Mouse (Mus musculus) gastrocnemius, adult 18-20 months (tissue): ENCODE data around the gene Hoxa5. TPM values are rescaled to one million over a fixed set of nuclear protein-coding genes. Genes with fewer than 3 reads are reported as not detected.
A peak's percentile ranks its signal among the peaks of the same experiment; 100 is the strongest.

Experiments
- DNase-seq: peaks from one replicate; pipeline ENCODE4 v3.0.0; 2021; ENCODE audit warnings: low spot score
- total RNA-seq, 2 experiments: library from RNA; stranded (reverse); gene quantifications; 2 replicates each; pipeline ENCODE4 v1.2.3; 2021

The Hoxa5 gene
- total RNA-seq, 2 experiments from 2014 or later = 2.0 to 2.1 TPM

DNA sequence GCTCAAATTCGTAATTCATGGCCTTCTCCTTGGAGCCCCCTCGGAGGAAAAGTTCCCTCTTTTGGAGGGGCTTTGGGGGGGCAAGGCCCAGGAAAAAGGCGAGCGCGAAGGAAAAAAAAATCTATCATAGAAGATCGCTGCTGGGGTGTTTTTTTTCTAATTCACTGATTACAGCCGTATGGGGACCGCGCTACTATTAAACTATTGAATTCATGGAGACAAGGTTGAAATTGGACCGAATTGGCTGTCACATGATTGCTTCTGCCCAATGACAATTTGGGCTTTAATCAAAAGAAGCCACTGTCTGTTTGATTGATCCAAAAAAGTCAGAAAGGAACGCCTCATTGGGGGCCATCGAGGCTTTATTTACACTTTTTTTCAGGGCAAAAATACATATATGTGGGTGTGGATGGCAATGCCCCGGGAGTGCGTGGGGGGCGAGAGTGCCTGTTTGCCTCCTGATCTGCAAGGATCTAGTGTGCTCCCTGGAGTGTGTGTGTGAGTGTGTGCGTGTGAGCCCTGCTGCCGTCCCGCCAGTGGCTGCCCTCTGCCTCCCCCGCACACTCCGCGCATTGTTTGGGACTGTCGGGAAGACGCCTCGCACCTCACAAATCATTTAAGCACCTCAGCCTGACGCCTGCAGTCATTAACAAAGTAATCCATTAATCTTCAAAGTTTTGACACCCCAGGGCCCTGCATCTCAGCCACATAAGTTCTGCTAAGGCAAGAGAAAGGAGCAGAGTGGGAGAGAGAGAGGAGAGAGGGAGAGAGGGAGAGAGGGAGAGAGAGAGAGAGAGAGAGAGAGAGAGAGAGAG lies 39.6 kb downstream of the Hoxa5 start, which contains the start of gene Hoxa2:
Gene Hoxa2 (minus strand): TSS at position 206 of the 815 bp plus-strand sequence.
- no peak for DNase-seq

DNA sequence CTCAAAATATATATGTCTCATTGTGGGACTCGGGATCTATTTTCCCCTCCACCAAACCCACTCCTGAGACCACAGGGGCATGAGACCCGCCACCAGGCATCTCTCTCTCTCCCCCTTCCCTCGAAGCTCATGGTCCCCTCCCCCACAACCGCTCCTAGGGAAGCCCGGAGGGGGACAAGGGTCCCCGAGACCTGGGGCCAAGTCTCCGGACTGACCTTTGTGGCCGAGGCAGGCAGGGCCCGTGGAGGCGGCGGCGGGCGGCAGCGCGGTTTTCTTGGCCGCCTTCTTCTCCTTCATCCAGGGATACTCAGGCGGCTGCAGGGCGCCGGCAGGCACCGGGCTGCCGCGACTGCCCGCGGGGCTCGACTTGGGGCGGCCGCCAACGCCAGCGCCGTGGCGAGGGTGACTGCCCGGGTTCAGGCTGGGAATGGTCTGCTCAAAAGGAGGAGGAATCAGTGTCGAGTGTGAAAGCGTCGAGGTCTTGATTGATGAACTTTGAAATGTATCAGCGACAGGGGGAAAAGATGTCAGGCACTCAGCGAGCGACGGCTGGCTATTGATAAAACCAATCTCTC lies 40.2 kb downstream of the Hoxa5 start:
- DNase-seq = no peak

DNA sequence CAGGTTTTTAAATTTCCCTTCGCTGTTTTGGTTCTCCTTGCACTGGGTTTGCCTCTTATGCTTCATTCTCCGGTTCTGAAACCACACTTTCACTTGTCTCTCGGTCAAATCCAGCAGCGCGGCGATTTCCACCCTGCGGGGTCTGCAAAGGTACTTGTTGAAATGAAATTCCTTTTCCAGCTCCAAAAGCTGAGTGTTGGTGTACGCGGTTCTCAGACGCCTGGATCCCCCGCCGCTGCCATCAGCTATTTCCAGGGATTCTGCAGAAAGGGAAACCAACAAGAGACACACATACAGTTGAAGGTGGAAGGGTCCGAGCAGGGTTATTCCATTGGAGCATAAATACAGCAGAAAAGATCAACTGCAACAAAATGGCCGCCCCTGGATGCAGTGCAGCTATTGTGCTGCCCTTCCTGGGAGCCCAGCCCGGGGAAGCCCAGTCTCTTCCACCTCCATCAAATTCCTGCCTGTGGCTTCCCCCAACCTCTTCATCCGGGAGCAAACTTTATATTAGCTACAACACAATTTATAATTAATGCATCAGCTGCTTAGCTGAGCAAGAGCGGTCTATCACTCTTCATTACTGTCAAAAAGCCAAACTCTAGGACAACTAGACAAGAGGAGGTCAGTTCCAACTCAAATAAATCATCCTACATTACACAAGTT lies 40.9 kb downstream of the Hoxa5 start:
- DNase-seq = no peak

DNA sequence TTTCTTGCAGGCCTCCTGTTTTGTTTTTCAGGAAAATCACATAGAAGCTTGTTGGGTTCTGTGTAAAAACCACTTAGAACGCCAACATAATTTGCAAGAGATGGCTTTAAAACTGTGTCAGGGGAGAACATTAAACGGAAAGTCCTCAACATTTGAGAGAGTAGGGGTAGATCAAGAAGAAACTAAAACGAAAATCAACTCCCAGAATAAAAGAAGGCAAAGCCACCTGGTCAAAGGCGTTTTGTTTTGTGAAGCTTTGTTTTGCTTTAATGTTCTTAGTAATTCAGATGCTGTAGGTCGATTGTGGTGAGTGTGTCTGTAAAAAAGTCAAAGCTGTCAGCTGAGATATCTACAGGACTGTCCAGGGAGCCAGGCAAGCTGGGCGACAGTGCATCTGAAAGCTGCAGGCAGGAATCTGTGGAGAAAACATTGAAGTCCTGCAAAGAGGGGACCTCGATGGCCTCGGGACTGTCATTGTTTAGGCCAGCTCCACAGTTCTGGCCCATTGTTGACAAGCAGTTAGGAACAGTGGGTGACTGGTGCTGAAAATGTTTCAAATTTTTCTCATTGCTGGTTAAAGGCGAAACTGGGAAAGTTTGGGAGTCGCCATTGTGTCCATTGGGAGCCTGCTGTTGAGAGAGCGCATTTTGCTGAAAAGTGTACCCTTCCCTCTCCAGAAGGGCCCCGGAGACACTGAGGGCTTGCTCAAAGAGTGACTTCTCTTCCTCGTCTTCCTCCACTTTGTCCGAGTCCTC lies 41.6 kb downstream of the Hoxa5 start:
- DNase-seq = no peak

DNA sequence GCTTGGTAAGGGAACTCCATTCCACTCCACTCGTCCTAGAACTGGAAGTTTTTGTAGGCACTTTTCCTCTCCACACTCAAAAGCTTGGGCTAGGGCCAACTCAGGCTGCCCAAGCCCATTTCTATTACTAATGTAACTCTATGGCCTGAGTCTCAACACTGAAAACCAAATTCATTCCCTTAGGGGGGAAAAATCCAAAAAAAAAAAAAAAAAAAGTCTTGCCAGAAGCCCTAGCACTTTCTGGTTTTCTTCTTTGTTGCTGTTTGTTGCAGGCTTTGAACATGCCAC lies 42.4 kb downstream of the Hoxa5 start:
- no peak for DNase-seq

DNA sequence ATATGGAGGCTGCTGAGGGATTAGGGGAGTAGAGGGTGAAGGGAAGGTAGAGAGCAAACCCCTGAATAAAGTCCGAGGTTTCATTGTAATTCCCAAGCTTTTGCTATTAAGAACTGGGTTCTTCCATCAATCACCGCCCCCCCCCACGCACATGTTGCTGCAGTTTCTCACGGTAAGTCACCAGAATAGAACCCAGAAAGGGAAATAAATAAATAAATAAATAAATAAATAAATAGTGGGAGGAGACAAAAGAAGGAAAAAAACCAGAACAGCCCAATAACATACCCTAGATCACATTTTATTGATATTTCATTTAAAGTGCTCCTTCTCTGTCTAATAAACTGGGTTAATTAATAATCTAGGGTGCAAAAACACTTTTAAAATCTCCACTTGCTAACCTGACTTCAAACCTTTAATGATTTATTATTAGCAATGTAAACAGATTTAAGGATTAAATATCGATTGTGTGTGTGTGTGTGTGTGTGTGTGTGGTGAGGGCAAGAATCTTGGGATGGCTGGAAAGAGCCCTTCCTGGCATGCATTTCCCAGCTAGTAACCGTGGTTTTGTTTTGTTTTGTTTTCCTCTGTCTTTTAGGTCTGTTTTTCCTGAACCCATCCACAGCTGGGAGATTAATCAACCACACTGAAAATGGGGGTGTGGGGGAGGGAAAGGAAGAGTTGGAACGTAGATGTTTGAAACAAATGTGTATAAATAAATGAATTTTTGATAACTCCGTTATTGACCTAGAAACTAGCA lies 42.9 kb downstream of the Hoxa5 start:
- DNase-seq = no peak

DNA sequence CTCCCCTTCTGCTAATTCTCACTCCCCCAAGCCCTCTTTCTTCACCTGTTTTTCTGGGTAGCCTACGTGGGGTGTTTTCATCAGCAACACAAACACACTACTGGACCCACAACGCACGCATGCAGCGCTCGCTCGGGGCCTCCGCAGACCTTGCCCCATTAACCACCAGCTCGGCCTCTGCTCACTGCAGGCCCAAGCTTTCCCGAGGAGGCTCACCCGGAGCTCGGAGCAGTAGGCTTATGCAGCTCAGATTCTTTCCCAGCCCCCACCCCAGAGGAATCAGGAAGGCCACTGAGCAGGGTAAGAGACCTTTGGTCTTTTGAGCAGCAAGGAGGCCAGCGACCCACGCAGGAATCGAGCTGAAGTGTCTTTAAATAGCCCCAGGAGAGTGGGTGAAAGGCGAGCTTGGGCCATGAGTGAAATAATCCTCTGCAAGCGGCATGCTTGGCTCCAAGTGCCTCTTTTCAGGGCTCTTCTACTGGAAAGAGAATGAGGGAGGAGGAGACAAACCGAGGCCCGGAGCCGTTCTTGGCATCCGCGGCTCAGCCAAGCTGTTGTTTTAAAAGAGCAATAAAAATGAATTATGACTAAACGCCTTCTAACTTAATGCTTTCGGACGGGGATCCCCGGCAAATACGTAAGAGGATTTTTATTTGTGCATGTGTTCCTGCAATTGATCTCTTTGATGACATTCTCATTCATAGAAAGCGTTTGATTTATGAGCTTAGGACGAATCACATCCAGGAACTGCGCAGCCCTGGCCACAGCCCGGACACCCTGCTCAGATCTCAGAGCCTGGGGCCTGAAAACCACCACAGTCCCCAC lies 43.7 kb downstream of the Hoxa5 start:
- no peak for DNase-seq

DNA sequence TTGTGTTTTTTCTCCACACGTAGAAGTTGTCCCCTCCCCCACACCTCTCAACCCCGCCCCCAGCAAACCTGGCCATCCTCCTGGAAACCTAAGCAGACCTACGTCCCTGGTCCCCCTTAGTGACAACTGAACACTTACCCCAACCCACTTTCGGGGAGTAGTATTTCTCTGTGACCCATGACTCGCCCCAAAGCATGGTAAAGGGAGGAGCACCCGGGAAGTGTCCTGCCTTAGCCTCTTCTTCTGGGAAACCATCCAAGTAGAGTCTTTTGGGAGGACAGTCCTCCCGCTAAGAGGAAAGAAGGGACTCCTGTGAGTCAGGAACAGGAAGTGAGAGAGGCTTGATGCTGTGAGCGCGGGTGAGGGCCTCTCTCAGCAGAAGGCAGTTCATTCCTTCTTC lies 44.4 kb downstream of the Hoxa5 start:
- DNase-seq = no peak

DNA sequence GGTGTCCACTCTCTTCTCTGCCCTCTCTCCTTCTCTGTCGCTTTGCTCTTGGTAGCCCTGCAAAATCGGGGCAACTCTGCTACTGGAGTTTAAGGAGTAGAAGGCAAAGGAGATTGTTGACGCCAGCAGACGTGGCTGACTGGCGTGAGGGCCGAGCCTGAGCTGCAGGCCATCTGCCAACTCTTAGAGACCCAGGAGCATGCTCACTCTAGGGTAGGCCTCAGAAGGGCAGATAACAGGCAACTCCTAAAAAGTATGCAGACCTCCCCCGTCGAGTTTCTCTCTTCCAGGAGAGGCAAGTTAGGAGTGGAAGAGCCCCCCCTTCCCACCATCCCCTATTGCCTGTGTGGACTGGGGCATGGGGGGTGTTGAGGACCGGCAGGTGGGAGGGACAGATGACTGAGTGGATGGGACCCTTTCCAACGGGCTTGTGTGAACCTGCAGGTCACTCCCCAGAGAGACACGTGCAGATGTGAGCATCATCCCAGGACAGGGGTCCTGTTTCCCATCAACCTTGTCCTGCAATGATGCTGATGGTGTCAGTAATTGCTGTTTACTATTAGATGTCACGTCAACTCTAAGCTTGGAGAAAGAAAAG lies 45.1 kb downstream of the Hoxa5 start:
- no peak for DNase-seq

DNA sequence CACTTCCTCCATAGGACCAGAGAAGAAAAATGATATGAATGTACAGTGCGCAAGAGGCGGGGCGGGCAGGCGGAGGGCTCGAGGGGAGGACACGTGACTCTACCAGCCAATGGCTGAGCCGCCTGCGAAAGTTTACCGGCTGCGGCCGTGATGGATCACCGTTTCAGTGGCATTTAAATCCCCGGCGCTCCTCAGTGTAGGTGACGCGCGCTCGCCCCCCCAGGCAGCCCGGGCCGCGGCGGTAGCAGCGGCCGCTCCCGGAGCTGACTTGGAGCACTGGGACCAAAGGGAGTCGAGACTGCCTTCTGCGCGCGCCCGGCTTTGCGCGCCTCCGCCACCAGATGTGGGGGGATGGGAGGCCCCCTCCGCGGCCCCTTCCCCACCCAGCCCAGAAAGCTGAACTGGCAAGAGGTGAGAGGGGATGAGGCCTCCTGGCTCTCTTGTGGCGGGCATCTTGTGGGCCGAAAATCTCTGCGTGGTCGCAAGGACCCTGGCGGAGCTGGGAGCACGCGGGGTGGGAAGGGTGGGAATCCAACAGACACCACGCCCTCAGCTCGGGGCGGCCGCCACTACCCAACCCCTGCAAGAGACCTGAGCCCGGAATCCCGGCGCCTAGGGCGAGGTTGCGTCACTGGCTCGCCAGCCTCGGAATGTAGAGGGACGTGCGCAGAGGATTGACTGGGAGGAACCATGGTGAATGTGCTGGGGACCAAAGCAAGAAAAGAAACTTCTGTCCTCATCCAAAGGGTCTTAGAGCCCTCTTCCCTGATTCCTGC lies 45.9 kb downstream of the Hoxa5 start, which contains the start of gene Hoxa1:
Gene Hoxa1 (minus strand): TSS at position 42 of the 776 bp plus-strand sequence.
- DNase-seq = peak; percentile 71

DNA sequence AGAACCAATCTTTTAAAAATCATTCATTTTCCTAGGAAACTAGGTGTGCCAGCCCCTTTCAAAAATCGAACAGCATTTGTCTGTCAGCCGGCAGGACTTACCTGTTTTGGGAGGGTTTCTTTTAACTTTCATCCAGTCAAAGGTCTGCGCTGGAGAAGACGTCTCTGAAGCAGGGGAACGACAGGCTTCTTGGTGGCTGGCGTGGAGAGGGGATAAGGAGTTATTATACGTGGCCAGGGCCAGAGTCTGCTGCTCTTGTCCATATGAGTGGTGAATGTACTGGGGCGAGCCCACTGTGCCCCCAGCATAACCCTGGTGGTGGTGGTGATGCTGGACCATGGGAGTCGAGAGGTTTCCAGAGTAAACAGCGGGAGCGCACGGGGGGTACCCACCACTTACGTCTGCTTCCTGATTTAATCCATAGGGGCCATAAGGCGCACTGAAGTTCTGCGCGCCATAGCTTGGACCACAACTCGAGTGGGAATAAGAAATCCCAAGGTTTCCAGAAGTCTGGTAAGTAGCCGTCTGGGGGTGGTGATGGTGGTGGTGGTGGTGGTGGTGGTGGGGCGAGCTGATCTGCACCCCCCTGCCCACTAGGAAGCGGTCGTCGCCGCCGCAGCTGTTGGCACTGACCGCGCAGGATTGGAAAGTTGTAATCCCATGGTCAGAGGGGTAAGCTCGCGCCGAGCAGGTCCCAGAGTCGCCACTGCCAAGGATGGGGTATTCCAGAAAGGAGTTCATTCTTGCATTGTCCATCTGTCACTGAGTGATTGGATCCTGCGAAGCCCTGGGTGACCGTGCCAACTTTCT lies 46.7 kb downstream of the Hoxa5 start:
- no peak for DNase-seq

DNA sequence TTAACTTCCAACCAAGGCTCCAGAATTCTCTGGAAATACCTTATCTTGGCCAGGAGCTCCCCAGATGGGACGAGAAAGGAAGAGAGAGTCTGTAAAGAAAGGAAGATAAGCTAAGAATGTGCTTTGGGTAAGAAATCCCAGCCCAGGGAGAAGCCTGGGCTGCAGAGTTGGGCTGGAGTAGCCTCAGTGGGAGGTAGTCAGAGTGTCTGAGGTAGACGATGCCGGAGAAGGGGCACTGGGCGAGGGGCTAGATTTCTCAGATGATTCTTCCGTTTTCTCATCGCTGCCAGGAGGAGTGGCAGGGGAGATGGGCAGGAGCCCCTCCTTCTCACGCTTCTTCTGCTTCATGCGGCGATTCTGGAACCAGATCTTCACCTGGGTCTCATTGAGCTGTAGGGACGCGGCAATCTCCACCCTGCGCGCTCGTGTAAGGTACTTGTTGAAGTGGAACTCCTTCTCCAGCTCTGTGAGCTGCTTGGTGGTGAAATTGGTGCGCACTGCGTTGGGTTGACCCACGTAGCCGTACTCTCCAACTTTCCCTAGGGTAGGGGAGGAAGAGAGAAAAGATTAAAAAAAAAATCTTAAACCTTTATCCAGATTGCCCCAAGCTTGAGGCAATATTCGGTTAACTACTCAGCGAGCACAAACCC lies 47.7 kb downstream of the Hoxa5 start:
- no peak for DNase-seq

DNA sequence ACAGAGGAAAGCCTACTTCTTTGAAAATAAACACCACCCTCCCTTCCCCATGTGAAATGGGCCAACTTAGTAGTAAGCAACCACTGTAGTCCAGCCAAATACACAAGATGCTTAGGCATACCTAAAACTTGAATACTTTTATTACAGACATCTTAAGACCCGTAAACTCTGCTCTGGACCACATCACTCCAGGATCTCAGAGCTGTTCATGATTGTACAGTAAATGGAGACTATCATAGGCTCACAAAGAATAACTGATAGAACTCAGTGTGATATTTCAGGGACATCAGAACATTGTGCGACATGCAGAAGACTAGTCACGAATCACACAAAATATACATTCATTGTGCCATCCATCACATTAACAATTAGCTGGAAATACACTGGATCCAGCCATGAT lies 48.9 kb downstream of the Hoxa5 start:
- no peak for DNase-seq

DNA sequence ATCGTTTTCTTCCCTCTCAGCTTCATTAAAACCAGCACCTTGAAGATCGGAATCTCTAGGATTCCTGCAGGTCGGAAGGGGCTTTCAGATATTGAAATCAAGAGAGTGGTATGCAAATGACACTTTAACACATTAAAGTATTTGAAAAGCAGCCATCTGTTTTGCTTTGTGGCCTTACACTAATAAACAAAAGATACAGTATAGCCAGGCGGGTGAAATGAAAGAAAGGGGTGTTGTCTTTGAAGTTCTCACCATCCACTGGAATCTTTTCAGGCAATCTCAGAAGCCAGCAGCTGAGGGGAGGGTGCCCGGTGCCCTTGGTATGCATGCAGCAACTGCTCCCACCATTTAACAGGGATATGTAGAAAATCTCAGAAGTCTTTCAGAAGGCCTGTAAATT lies 50.3 kb downstream of the Hoxa5 start:
- no peak for DNase-seq

DNA sequence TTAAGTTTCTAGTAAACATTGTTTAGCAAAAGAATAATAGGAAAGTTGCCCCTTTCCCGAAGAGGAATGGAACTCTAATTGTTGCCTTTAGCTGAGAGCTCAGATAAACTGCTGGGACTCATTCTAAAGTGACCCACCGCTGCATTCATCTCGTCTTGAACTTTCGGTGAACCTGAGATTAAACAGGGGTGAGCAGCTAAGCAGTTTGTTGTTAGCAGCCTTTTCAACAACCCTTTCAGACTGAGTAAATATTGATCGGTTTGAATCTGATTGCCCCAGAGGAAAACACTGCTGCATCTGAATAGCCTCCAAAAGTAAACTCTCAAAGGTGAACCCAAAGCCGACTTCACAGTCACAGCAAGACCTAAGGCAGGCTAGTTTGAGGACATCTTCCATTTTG lies 51.1 kb downstream of the Hoxa5 start:
- DNase-seq = no peak

DNA sequence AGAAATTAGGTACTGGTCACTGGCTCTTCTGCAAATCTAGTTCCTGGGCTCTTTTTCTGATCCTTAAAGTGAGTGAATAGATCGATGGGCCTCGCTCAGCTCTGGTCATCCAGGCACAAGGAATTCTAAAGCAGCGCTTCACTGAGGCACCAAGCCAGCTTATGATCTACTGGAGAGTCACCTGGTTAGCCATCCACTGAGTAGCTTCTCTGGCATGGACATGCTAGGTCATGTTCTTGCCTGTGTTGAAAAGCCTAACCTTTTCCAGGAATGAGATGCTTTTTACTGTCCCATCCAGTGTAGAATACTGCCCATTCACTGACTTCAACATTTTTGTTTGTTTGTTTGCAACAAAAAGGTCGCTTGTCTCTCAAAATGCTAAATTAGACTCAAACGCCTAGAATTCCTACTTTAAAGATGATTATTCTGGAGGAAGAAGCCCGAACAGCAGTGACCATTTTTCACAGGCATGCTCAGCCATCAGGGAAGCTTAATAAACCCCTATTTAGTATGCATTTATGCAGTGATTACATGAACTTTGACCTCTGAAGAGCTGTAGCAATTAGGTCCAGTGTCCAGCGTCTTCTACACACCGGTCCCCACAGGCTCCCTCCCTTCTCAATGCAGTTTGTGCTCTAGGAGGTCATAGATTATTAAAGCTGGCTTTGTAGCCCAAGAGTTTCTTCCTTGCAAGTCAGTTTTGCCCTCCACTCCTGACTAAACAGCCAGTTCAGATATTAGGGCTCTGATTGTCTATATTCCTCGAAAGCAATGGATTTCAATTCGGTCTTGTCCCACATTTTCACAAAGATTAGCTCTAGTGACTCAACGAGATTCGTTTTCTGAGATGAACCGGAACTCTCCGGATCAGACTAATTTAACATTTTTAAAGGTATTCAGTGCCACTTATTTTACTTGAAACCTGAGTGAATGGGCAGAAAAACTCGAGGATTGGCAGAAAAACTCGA lies 51.9 kb downstream of the Hoxa5 start:
- no peak for DNase-seq
